Mouse (Mus musculus): ENCODE measurements around the gene 1700012A03Rik. TPM values are rescaled to one million over a fixed set of nuclear protein-coding genes. Genes with fewer than 3 reads are reported as not detected.

1700012A03Rik gene
- polyA plus RNA-seq (2012; rRNA removed) = not detected in 2 replicates

DNA sequence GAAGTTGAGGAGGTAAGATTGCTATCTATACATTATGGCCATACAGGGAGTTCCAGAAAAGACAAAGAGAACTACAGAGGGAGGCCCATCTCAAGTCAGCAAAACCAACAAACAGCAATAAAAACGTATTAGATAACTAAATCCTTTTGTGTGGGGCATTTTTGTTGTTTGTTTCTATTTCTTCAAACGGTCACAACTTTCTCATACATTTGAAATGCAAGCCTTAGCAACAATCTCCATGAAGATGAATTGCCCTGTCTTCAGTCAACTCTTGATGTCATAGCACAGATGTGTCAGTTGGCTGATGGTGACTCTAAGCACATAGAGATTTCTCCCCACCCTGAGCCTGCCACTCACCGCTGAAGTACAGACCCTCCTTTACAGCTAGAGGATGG lies at the start of gene 1700012A03Rik:
Gene 1700012A03Rik, plus strand, starts transcription at position 296 of the 395 bp plus-strand sequence.
- no peak for DNase-seq (ENCODE audit: low read depth)
- TF ChIP-seq POLR2A (IDR thresholded peaks at IDR 0.05; ENCODE audit: borderline replicate concordance, extremely low read depth, insufficient read depth, insufficient read length, poor library complexity, severe bottlenecking) (no peak), CTCF (IDR thresholded peaks at IDR 0.05; ENCODE audit: borderline replicate concordance, extremely low read depth, insufficient read depth, insufficient read length) (no peak)

GRCm38 (mm10) chr6:32004228-32004627 lies 45.8 kb upstream of the 1700012A03Rik start:
- TF ChIP-seq POLR2A (IDR thresholded peaks at IDR 0.05; ENCODE audit: borderline replicate concordance, extremely low read depth, insufficient read depth, insufficient read length, poor library complexity, severe bottlenecking) = no peak
- no peak for TF ChIP-seq CTCF (IDR thresholded peaks at IDR 0.05; ENCODE audit: borderline replicate concordance, extremely low read depth, insufficient read depth, insufficient read length)
- peak; percentile 65 for DNase-seq (ENCODE audit: low read depth)

GRCm38 (mm10) chr6:32005914-32006313 lies 44.1 kb upstream of the 1700012A03Rik start:
- no peak for DNase-seq (ENCODE audit: low read depth)
- TF ChIP-seq CTCF (IDR thresholded peaks at IDR 0.05; ENCODE audit: borderline replicate concordance, extremely low read depth, insufficient read depth, insufficient read length) (no peak), POLR2A (IDR thresholded peaks at IDR 0.05; ENCODE audit: borderline replicate concordance, extremely low read depth, insufficient read depth, insufficient read length, poor library complexity, severe bottlenecking) (no peak)

GRCm38 (mm10) chr6:32006382-32006781 lies 43.7 kb upstream of the 1700012A03Rik start:
- DNase-seq (ENCODE audit: low read depth) = no peak

GRCm38 (mm10) chr6:32007336-32007735 lies 42.7 kb upstream of the 1700012A03Rik start:
- TF ChIP-seq POLR2A (IDR thresholded peaks at IDR 0.05; ENCODE audit: borderline replicate concordance, extremely low read depth, insufficient read depth, insufficient read length, poor library complexity, severe bottlenecking) (no peak), CTCF (IDR thresholded peaks at IDR 0.05; ENCODE audit: borderline replicate concordance, extremely low read depth, insufficient read depth, insufficient read length) (no peak)
- DNase-seq (ENCODE audit: low read depth) = no peak

More at GRCm38 (mm10) chr6:32006382-32006781, 43.7 kb upstream of the 1700012A03Rik start:
- TF ChIP-seq POLR2A (IDR thresholded peaks at IDR 0.05; ENCODE audit: borderline replicate concordance, extremely low read depth, insufficient read depth, insufficient read length, poor library complexity, severe bottlenecking) (no peak), CTCF (IDR thresholded peaks at IDR 0.05; ENCODE audit: borderline replicate concordance, extremely low read depth, insufficient read depth, insufficient read length) (no peak)

- TF ChIP-seq CTCF (IDR thresholded peaks at IDR 0.05; ENCODE audit: borderline replicate concordance, extremely low read depth, insufficient read depth, insufficient read length) (no peak), POLR2A (IDR thresholded peaks at IDR 0.05; ENCODE audit: borderline replicate concordance, extremely low read depth, insufficient read depth, insufficient read length, poor library complexity, severe bottlenecking) (no peak)
- peak; percentile 8 for DNase-seq (ENCODE audit: low read depth)
Measured at GRCm38 (mm10) chr6:32016841-32017240, 33.2 kb upstream of the 1700012A03Rik start.

GRCm38 (mm10) chr6:32017406-32018104 lies 32.5 kb upstream of the 1700012A03Rik start:
- DNase-seq (ENCODE audit: low read depth) = peak; percentile 85
- TF ChIP-seq CTCF (IDR thresholded peaks at IDR 0.05; ENCODE audit: borderline replicate concordance, extremely low read depth, insufficient read depth, insufficient read length) (peak; percentile 37; the same call in 1 of the 2 replicates), POLR2A (IDR thresholded peaks at IDR 0.05; ENCODE audit: borderline replicate concordance, extremely low read depth, insufficient read depth, insufficient read length, poor library complexity, severe bottlenecking) (no peak)

- no peak for DNase-seq (ENCODE audit: low read depth)
Measured at GRCm38 (mm10) chr6:32018105-32018446, 32.0 kb upstream of the 1700012A03Rik start.

GRCm38 (mm10) chr6:32021853-32022536 lies 28.1 kb upstream of the 1700012A03Rik start:
- TF ChIP-seq CTCF (IDR thresholded peaks at IDR 0.05; ENCODE audit: borderline replicate concordance, extremely low read depth, insufficient read depth, insufficient read length) (no peak), POLR2A (IDR thresholded peaks at IDR 0.05; ENCODE audit: borderline replicate concordance, extremely low read depth, insufficient read depth, insufficient read length, poor library complexity, severe bottlenecking) (no peak)
- peak; percentile 32 for DNase-seq (ENCODE audit: low read depth)

More at GRCm38 (mm10) chr6:32018105-32018446, 32.0 kb upstream of the 1700012A03Rik start:
- no peak for TF ChIP-seq CTCF (IDR thresholded peaks at IDR 0.05; ENCODE audit: borderline replicate concordance, extremely low read depth, insufficient read depth, insufficient read length)
- no peak for TF ChIP-seq POLR2A (IDR thresholded peaks at IDR 0.05; ENCODE audit: borderline replicate concordance, extremely low read depth, insufficient read depth, insufficient read length, poor library complexity, severe bottlenecking)

- TF ChIP-seq CTCF (IDR thresholded peaks at IDR 0.05; ENCODE audit: borderline replicate concordance, extremely low read depth, insufficient read depth, insufficient read length) = no peak
- TF ChIP-seq POLR2A (IDR thresholded peaks at IDR 0.05; ENCODE audit: borderline replicate concordance, extremely low read depth, insufficient read depth, insufficient read length, poor library complexity, severe bottlenecking) = no peak
- DNase-seq (ENCODE audit: low read depth) = no peak
Measured at GRCm38 (mm10) chr6:32022537-32022869, 27.5 kb upstream of the 1700012A03Rik start.

GRCm38 (mm10) chr6:32028228-32029009 lies 21.6 kb upstream of the 1700012A03Rik start:
- no peak for DNase-seq (ENCODE audit: low read depth)
- TF ChIP-seq CTCF (IDR thresholded peaks at IDR 0.05; ENCODE audit: borderline replicate concordance, extremely low read depth, insufficient read depth, insufficient read length) = no peak
- TF ChIP-seq POLR2A (IDR thresholded peaks at IDR 0.05; ENCODE audit: borderline replicate concordance, extremely low read depth, insufficient read depth, insufficient read length, poor library complexity, severe bottlenecking) = no peak
